Mouse (Mus musculus): ENCODE measurements around the gene Tsr2. TPM values are rescaled to one million over a fixed set of nuclear protein-coding genes. Genes with fewer than 3 reads are reported as not detected.

The Tsr2 gene
- polyA plus RNA-seq (2015; fragmentation: Nextera tagmentation; extraction: Ambion mirVana) = 28.4 and 31.1 TPM in 2 replicates

DNA sequence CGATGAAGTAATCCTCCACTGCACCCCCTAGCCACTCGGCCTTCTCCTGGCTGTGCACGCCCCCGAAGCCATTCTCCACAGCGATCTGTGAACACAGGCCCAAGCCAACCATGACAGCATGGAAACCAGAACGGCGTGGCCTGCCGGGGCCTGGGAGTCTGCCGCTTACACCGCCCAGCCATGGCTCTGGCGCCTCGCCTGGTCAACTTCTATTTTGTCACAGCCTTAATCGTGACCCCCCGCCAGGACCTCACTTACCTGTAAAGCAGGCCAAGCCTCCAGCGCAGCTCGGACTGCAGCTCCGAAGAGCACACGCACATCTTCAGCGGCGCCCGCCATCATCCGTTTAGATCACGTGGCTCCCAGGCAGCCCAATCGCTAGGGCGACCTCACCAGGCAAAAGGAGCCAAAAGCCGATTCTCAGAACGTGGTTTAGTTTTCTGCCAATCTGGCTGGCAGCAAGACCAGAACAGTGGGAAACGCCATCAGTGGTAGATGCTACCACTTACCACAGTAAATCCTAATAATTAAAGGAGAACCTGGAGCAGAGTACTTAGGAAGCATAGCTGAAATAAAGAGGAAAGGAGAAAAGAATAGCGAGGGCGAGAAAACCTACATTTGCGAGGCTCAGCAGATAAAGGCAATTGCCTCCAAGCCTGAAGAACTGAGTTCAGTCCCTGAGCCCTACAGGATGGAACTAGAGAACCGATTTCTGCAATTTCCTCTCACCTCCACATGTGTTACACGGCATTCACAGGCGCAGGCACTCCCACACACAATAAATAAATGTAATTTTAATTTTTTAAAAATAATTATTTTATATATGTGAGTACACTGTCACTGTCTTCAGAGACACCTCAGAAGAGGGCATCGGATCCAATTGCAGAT is at the start of gene Tsr2:
TSS of gene Tsr2 (minus strand) at position 373 of the 888 bp plus-strand sequence.
- 24% methylated on average over 35 of the region's 35 CpGs for WGBS
- Histone ChIP-seq H3K9me3 (replicated peaks; ENCODE audit: control insufficient read depth, low read length) (no peaks in the 10 kb centered on the region), H3K4me3 (replicated peaks; ENCODE audit: low read length) (peak within 1 kb of the TSS; percentile 67), H3K36me3 (ENCODE audit: control insufficient read depth, insufficient read depth, low read length) (no peaks in the 10 kb centered on the region), H3K27ac (ENCODE audit: low read length) (peak within 1 kb of the TSS; percentile 55), H3K4me2 (ENCODE audit: low read depth, low read length) (peak within 1 kb of the TSS; percentile 58), H3K4me1 (ENCODE audit: control insufficient read depth, insufficient read depth, low read length) (no peaks in the 10 kb centered on the region), H3K27me3 (ENCODE audit: control insufficient read depth, insufficient read depth, low read length) (no peaks in the 10 kb centered on the region; the same call in 1 of the 2 replicates), H3K9ac (ENCODE audit: low read length) (peak within 1 kb of the TSS; percentile 74)
- peak; percentile 80 for ATAC-seq (ENCODE audit: insufficient read depth, low FRiP score)

DNA sequence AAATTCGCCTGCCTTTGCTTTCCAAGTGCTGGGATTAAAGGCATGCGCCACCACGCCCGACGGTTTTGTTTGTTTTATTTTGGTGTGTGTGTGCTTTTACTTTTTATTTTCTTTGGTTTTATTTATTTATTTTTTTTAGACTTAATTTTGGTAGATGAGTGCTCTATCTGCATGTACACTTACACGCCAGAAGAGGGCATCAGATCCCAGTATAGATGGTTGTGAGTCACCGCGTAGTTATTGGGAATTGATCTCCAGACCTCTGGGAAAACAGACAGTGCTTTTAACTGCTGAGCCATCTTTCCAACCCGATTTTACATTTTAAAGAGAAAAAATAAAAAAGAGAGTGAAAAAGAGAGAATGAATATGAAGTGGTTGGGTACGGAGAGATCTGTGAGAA is 36.4 kb upstream of the Tsr2 start:
- no peaks in the 10 kb centered on the region for H3K9me3 ChIP-seq (replicated peaks; ENCODE audit: control insufficient read depth, low read length)
- H3K36me3 ChIP-seq (ENCODE audit: control insufficient read depth, insufficient read depth, low read length) = no peaks in the 10 kb centered on the region
- no peaks in the 10 kb centered on the region for H3K4me1 ChIP-seq (ENCODE audit: control insufficient read depth, insufficient read depth, low read length)
- ATAC-seq (ENCODE audit: insufficient read depth, low FRiP score) = no peak
- H3K4me2 ChIP-seq (ENCODE audit: low read depth, low read length) = 0 out of 2 replicates have a peak overlapping the region, but pooled peaks have one; percentile 19
- H3K4me3 ChIP-seq (replicated peaks; ENCODE audit: low read length) = no peak overlapping the region
- no peaks in the 10 kb centered on the region for H3K27me3 ChIP-seq (ENCODE audit: control insufficient read depth, insufficient read depth, low read length)
- H3K9ac ChIP-seq (ENCODE audit: low read length) = no peak overlapping the region
- WGBS = 30% methylated on average over 10 of the region's 10 CpGs
- H3K27ac ChIP-seq (ENCODE audit: low read length) = no peak overlapping the region

DNA sequence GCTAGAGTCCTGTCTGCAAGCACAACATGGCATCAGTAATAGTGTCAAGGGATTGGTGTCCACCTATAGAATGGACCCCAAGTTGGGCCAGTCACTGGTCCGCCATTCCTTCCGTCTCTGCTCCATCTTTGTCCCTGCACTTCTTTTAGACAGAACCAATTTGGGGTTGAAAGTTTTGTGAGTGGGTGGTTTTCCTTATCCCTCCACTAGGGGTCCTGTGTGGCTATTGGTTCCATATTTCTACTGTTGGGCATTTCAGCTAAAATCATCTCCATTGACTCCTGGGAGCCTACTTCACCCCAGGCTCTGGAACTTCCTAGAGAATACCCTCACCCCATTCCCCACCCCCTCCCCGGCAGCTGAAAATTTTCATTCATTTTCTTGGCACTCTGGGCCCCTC is 34.1 kb upstream of the Tsr2 start:
- no peaks in the 10 kb centered on the region for H3K36me3 ChIP-seq (ENCODE audit: control insufficient read depth, insufficient read depth, low read length)
- no peak overlapping the region for H3K4me2 ChIP-seq (ENCODE audit: low read depth, low read length)
- ATAC-seq (ENCODE audit: insufficient read depth, low FRiP score) = no peak
- 81% methylated on average over 3 of the region's 3 CpGs for WGBS
- H3K27me3 ChIP-seq (ENCODE audit: control insufficient read depth, insufficient read depth, low read length) = no peaks in the 10 kb centered on the region
- no peaks in the 10 kb centered on the region for H3K9me3 ChIP-seq (replicated peaks; ENCODE audit: control insufficient read depth, low read length)
- no peak overlapping the region for H3K9ac ChIP-seq (ENCODE audit: low read length)
- no peak overlapping the region for H3K27ac ChIP-seq (ENCODE audit: low read length)
- no peaks in the 10 kb centered on the region for H3K4me1 ChIP-seq (ENCODE audit: control insufficient read depth, insufficient read depth, low read length)
- no peak overlapping the region for H3K4me3 ChIP-seq (replicated peaks; ENCODE audit: low read length)

DNA sequence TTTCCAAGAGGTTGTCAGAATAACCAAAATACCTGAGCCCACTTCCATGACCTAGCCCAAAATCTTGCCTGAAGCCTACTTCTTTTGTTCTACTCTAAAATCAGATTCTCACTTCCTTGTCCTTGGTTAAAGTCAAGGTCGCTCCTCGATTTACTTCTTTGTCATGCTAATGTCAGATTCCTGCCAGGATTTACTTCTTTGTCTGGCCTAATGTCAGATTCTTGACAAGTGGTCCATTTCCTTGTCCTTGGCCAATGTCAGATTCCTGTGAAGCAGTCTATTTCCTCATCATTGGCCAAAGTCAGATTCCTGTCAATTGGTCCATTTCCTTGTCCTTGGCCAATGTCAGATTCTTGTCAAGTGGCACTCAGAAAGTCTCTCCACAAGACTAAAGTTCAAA is 27.6 kb upstream of the Tsr2 start:
- ATAC-seq (ENCODE audit: insufficient read depth, low FRiP score) = no peak
- no peaks in the 10 kb centered on the region for H3K9me3 ChIP-seq (replicated peaks; ENCODE audit: control insufficient read depth, low read length)
- H3K27me3 ChIP-seq (ENCODE audit: control insufficient read depth, insufficient read depth, low read length) = no peaks in the 10 kb centered on the region; the same call in 1 of the 2 replicates
- H3K4me1 ChIP-seq (ENCODE audit: control insufficient read depth, insufficient read depth, low read length) = no peaks in the 10 kb centered on the region
- WGBS = 82% methylated on average over 2 of the region's 2 CpGs
- no peak overlapping the region for H3K4me2 ChIP-seq (ENCODE audit: low read depth, low read length)
- H3K36me3 ChIP-seq (ENCODE audit: control insufficient read depth, insufficient read depth, low read length) = no peaks in the 10 kb centered on the region
- H3K4me3 ChIP-seq (replicated peaks; ENCODE audit: low read length) = no peak overlapping the region
- no peak overlapping the region for H3K9ac ChIP-seq (ENCODE audit: low read length)
- H3K27ac ChIP-seq (ENCODE audit: low read length) = no peak overlapping the region

DNA sequence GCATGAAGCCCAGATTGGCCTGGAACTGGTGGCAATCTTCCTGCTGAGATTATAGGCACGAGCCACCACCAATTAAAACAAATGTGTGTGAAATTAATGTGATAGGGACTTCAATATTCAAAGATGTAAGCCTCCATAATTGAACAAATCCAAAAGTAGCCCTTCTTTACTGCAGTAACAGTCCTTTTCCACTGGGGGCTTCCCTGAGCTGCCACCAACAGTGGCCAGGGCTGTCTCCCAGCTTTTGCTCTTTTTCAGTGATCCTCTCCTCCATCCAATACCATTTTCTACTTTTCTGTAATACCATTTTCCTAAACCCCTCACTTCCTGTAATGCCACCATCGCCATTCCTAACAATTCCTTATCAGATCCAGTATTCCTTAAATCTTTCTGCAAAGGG is 21.1 kb upstream of the Tsr2 start:
- H3K9me3 ChIP-seq (replicated peaks; ENCODE audit: control insufficient read depth, low read length) = no peaks in the 10 kb centered on the region
- no peaks in the 10 kb centered on the region; the same call in 1 of the 2 replicates for H3K27me3 ChIP-seq (ENCODE audit: control insufficient read depth, insufficient read depth, low read length)
- H3K36me3 ChIP-seq (ENCODE audit: control insufficient read depth, insufficient read depth, low read length) = no peaks in the 10 kb centered on the region
- no peak overlapping the region for H3K9ac ChIP-seq (ENCODE audit: low read length)
- 7% methylated on average over 2 of the region's 2 CpGs for WGBS
- H3K4me1 ChIP-seq (ENCODE audit: control insufficient read depth, insufficient read depth, low read length) = no peaks in the 10 kb centered on the region
- no peak overlapping the region for H3K27ac ChIP-seq (ENCODE audit: low read length)
- no peak overlapping the region for H3K4me3 ChIP-seq (replicated peaks; ENCODE audit: low read length)
- no peak for ATAC-seq (ENCODE audit: insufficient read depth, low FRiP score)
- H3K4me2 ChIP-seq (ENCODE audit: low read depth, low read length) = no peak overlapping the region

DNA sequence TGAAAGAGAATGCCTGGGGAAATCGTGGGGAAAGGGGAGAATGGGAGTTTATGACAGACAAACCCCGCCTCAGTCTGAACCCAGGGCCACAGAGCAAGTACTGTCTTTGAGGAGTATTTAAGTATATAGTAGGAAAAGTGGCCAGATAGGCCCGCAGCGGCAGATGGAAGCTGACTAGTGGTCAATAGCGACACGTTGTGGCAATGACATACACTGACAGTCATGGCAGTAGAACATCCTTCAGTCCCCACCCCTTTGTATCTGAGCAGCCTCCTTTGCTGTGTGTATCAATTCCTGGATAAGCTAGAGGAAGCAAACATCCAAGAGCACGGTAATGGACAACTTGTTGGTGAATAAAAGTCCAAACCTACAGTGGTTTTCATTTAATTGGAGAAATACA is 20.5 kb upstream of the Tsr2 start:
- H3K36me3 ChIP-seq (ENCODE audit: control insufficient read depth, insufficient read depth, low read length) = no peaks in the 10 kb centered on the region
- no peak overlapping the region for H3K27ac ChIP-seq (ENCODE audit: low read length)
- H3K9ac ChIP-seq (ENCODE audit: low read length) = no peak overlapping the region
- ATAC-seq (ENCODE audit: insufficient read depth, low FRiP score) = no peak
- H3K9me3 ChIP-seq (replicated peaks; ENCODE audit: control insufficient read depth, low read length) = no peaks in the 10 kb centered on the region
- WGBS = 16% methylated on average over 7 of the region's 7 CpGs
- H3K4me1 ChIP-seq (ENCODE audit: control insufficient read depth, insufficient read depth, low read length) = no peaks in the 10 kb centered on the region
- H3K4me2 ChIP-seq (ENCODE audit: low read depth, low read length) = no peak overlapping the region
- H3K4me3 ChIP-seq (replicated peaks; ENCODE audit: low read length) = no peak overlapping the region
- no peaks in the 10 kb centered on the region; the same call in 1 of the 2 replicates for H3K27me3 ChIP-seq (ENCODE audit: control insufficient read depth, insufficient read depth, low read length)

DNA sequence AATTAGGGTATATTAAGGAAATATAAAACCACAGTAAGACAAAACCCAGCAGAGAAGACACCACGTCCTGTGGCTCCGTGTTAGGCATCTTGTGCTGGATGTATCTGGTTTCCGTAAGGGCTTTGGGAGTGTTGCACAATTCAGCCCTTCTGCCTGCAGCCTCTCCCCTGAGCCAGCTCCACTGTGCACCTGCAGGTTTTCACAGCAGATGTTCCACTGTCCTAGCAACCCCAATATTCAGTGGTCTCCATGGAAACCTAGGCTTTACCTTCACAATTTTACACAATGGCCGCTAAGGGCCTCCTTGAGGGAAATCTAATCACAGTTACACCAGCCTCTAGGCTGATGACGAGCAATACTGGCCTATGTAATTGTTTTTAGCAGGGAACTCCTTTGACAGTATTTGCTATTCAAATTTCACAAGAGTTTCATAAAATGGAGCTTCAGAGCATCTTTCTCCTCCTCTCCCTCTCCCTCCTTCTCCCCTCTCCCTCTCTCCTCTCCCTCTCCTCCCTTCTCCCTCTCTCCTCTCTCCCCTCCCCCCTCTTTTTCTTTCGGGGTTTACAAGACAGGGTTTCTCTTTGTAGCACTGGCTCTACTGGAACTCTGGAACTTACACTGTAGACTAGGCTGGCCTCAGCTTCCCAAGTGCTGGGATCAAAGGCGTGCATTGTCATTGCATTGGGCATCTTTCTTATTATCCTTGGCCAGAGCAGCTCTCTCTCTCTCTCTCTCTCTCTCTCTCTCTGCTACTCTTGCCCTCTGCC is 11.1 kb upstream of the Tsr2 start:
- Histone ChIP-seq H3K4me1 (ENCODE audit: control insufficient read depth, insufficient read depth, low read length) (no peaks in the 10 kb centered on the region), H3K9ac (ENCODE audit: low read length) (no peak overlapping the region), H3K27me3 (ENCODE audit: control insufficient read depth, insufficient read depth, low read length) (no peaks in the 10 kb centered on the region; the same call in 1 of the 2 replicates), H3K4me2 (ENCODE audit: low read depth, low read length) (no peak overlapping the region), H3K4me3 (replicated peaks; ENCODE audit: low read length) (no peak overlapping the region), H3K27ac (ENCODE audit: low read length) (no peak overlapping the region), H3K36me3 (ENCODE audit: control insufficient read depth, insufficient read depth, low read length) (no peaks in the 10 kb centered on the region), H3K9me3 (replicated peaks; ENCODE audit: control insufficient read depth, low read length) (no peaks in the 10 kb centered on the region)
- ATAC-seq (ENCODE audit: insufficient read depth, low FRiP score) = no peak
- WGBS = 59% methylated on average over 7 of the region's 7 CpGs

DNA sequence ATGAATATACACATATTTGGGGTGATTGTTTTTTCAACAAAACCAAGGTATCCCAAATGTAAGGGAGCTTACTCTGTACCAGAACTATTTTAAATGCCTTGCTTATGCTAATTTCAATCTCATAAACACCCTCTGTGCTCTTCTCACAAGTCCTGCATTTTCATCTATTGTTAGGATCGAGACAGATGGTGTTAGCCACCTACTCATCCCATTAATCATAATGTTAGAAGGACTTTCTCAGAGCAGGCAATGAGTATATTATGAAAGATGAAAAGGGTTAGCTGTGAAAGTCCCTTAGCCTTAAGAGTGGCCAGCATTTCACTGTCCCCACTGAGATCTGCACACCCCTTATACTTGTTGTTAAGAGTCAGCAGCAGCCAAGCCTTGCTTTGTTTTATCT is 8.9 kb downstream of the Tsr2 start:
- WGBS = 69% methylated on average over 1 of the region's 1 CpGs
- Histone ChIP-seq H3K4me2 (ENCODE audit: low read depth, low read length) (no peak overlapping the region), H3K36me3 (ENCODE audit: control insufficient read depth, insufficient read depth, low read length) (no peaks in the 10 kb centered on the region), H3K4me1 (ENCODE audit: control insufficient read depth, insufficient read depth, low read length) (no peaks in the 10 kb centered on the region), H3K4me3 (replicated peaks; ENCODE audit: low read length) (no peak overlapping the region), H3K9me3 (replicated peaks; ENCODE audit: control insufficient read depth, low read length) (no peaks in the 10 kb centered on the region), H3K27me3 (ENCODE audit: control insufficient read depth, insufficient read depth, low read length) (no peaks in the 10 kb centered on the region; the same call in 1 of the 2 replicates), H3K27ac (ENCODE audit: low read length) (no peak overlapping the region), H3K9ac (ENCODE audit: low read length) (no peak overlapping the region)
- ATAC-seq (ENCODE audit: insufficient read depth, low FRiP score) = no peak

DNA sequence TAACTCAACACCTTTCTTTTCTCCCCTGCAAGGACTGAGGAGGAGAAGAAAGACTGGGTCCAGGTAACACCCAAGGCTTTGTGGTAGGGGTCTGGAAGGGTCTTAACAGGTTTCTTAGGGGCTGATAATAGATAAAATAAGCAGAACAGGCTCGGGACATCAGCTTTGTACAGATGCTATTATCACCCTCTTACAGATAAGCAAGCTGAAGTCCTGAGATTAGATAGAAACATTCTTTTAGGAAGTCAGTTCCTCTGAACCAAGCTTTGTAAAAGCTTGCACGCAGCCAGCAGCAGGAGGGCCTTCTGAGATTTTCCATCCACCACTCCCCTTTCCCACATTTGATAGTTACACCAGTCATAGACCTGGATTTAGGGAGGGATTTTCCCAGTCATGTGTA is 10.7 kb downstream of the Tsr2 start:
- no peak overlapping the region for H3K9ac ChIP-seq (ENCODE audit: low read length)
- H3K27me3 ChIP-seq (ENCODE audit: control insufficient read depth, insufficient read depth, low read length) = no peaks in the 10 kb centered on the region
- no peak for ATAC-seq (ENCODE audit: insufficient read depth, low FRiP score)
- no peaks in the 10 kb centered on the region for H3K36me3 ChIP-seq (ENCODE audit: control insufficient read depth, insufficient read depth, low read length)
- no peaks in the 10 kb centered on the region for H3K4me1 ChIP-seq (ENCODE audit: control insufficient read depth, insufficient read depth, low read length)
- H3K4me2 ChIP-seq (ENCODE audit: low read depth, low read length) = no peak overlapping the region
- WGBS = 62% methylated on average over 2 of the region's 2 CpGs
- H3K4me3 ChIP-seq (replicated peaks; ENCODE audit: low read length) = no peak overlapping the region
- no peak overlapping the region for H3K27ac ChIP-seq (ENCODE audit: low read length)
- H3K9me3 ChIP-seq (replicated peaks; ENCODE audit: control insufficient read depth, low read length) = no peaks in the 10 kb centered on the region

Data from stomach, embryonic 16.5 days (tissue).